Mouse (Mus musculus) forebrain, embryonic 10.5 days (tissue): ENCODE results near the gene Dner. TPM values are rescaled to one million over a fixed set of nuclear protein-coding genes. Genes with fewer than 3 reads are reported as not detected.

Source experiments
- DNase-seq: peaks from one replicate; pipeline ENCODE4 v3.0.0-alpha.2; 2017; ENCODE audit warnings: low spot score; ENCODE audit errors: extremely low spot score
- H3K27ac ChIP-seq: fragments of 300-500 bp; sonication (generic); 2 replicates; pipeline ENCODE4 v1.5.1; 2016; ENCODE audit warnings: mild to moderate bottlenecking
- H3K27me3 ChIP-seq: fragments of 300-500 bp; sonication (generic); 2 replicates; pipeline ENCODE4 v1.6.1; 2016; ENCODE audit warnings: mild to moderate bottlenecking; ENCODE audit not compliant: poor library complexity, severe bottlenecking
- H3K36me3 ChIP-seq: fragments of 300-500 bp; sonication (generic); replicated peaks from 2 replicates; pipeline ENCODE4 v1.6.1; 2016; ENCODE audit warnings: mild to moderate bottlenecking, moderate library complexity
- H3K4me1 ChIP-seq: fragments of 300-500 bp; sonication (generic); 2 replicates; pipeline ENCODE4 v1.6.1; 2016
- H3K4me3 ChIP-seq: fragments of 300-500 bp; sonication (generic); 2 replicates; pipeline ENCODE4 v1.5.1; 2016; ENCODE audit warnings: mild to moderate bottlenecking, moderate library complexity
- H3K9me3 ChIP-seq: fragments of 300-500 bp; sonication (generic); 2 replicates; pipeline ENCODE4 v1.6.1; 2016; ENCODE audit warnings: mild to moderate bottlenecking, moderate library complexity
- WGBS: fragments of 180-500 bp; shearing (Covaris S2); methylation state at CpG from one replicate; pipeline ENCODE4 v1.1.7; 2016; 5-methylcytosine and 5-hydroxymethylcytosine counted together
- polyA plus RNA-seq: library from polyadenylated mRNA; unstranded; fragments of >200 nt; fragmentation: Nextera tagmentation; extraction: Ambion mirVana; gene quantifications from 2 replicates; pipeline ENCODE4 v1.2.1, GENCODE M21; 2016

Gene Dner
- polyA plus RNA-seq, 1 experiment from 2014 or later: 8.3 TPM

DNA sequence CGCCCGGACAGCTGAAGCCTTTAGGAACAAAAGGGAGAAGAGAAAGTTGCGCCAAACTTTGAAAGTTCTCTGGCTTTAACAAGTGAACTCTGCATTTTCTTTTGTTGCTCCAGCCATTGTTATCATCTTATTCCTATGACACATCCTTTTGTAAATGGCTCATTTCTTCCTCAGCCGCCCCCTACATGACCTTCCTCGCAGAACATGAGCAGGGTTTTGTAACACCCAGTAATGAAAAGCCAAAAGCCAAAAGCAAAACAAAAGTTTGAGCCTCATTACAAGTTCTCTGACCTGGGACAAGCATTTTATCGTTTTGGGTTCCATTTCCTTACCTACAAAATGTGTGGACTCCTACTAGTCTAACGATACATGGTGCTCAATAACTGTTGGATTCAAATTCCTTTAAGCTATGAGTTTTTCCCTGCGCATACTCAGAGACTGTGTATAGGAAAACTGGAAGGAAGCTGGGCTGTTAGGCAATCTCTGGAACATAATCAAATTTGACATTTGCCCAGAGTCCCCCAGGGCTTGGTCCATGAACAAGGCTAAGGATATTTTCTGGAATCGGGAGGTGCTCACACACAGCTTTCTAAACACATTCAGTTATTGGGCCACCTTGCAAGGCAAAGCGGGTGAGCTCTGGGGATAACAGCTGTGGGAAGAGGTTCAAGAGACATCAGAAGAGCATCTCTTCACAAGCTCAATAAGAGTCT lies 246.3 kb downstream of the Dner start:
- H3K4me1 ChIP-seq: no peaks in the 10 kb centered on the region
- no peak for DNase-seq
- 88% methylated on average over 10 of the region's 10 CpGs for WGBS

DNA sequence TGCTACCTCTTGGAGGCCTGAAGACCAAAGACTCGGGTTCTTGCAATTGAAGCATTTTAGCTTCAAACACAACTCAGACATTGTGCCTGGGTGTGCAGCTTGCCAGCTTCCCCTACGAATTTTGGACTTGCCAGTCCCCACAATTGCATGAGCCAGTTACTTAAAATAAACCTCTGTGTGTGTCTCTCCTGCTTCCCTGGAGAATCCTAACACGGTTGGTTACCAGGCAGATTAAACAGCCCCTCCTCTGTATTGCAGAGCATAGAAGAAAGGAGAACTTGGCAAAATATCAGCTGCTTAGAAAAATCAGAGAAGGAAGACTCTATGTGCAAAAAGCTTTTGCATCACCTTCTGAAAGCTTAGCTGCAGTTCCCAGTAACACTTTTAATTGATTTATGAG lies 252.4 kb downstream of the Dner start:
- WGBS: 78% methylated on average over 3 of the region's 3 CpGs
- Histone ChIP-seq H3K27me3 (no peaks in the 10 kb centered on the region), H3K4me3 (no peak overlapping the region), H3K27ac (no peak overlapping the region), H3K4me1 (no peaks in the 10 kb centered on the region), H3K9me3 (no peaks in the 10 kb centered on the region), H3K36me3 (no peaks in the 10 kb centered on the region)
- no peak for DNase-seq

More for the DNA sequence above, 246.3 kb downstream of the Dner start:
- no peak overlapping the region for H3K4me3 ChIP-seq
- no peaks in the 10 kb centered on the region for H3K36me3 ChIP-seq
- no peaks in the 10 kb centered on the region for H3K9me3 ChIP-seq
- no peaks in the 10 kb centered on the region for H3K27me3 ChIP-seq
- no peak overlapping the region for H3K27ac ChIP-seq

DNA sequence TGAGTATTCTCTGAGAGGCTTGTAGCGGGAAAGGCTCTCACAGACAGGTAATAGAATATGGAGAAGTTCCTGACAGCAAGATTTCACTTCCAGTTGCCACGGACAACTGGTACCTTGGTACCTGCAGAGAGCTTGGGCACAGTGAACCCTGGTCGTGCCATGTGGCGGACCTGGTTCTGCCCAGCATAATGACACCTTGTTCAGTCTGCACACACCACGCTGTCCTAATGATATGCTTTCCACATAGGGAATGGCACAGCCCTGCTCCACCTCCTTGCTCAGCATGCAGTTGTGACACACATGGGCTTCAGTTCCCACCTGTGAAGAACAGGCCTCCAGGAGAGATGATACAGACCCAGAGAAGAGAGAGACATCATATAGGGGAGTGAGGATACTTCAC lies 253.0 kb downstream of the Dner start:
- H3K27ac ChIP-seq: no peak overlapping the region
- no peaks in the 10 kb centered on the region for H3K27me3 ChIP-seq
- H3K4me3 ChIP-seq: no peak overlapping the region
- DNase-seq: no peak
- whole genome bisulfite sequencing: 92% methylated on average over 5 of the region's 5 CpGs
- no peaks in the 10 kb centered on the region for H3K36me3 ChIP-seq
- H3K9me3 ChIP-seq: no peaks in the 10 kb centered on the region
- no peaks in the 10 kb centered on the region for H3K4me1 ChIP-seq

DNA sequence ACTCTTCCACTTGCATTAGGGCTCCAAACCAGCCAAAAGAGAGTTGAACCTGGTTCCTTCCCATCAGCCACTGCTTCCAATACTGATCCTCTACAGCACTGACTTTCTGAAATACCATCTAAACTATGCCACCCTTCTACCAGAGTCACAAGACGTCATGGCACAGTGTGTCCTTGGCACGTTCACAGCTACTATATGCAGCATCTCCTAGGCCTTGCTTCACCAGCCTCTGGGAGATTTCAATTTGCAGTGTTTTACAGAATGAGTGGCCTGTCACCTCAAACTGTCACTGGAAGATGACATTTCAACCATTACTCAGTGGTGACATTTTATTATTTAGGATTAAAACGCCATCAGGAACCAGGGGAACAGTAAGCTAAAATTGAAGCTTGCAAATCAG lies 254.6 kb downstream of the Dner start:
- no peak for DNase-seq
- no peaks in the 10 kb centered on the region for H3K27me3 ChIP-seq
- H3K4me3 ChIP-seq: no peak overlapping the region
- no peaks in the 10 kb centered on the region for H3K9me3 ChIP-seq
- no peaks in the 10 kb centered on the region for H3K36me3 ChIP-seq
- WGBS: 94% methylated on average over 3 of the region's 3 CpGs
- H3K27ac ChIP-seq: no peak overlapping the region
- H3K4me1 ChIP-seq: no peaks in the 10 kb centered on the region

DNA sequence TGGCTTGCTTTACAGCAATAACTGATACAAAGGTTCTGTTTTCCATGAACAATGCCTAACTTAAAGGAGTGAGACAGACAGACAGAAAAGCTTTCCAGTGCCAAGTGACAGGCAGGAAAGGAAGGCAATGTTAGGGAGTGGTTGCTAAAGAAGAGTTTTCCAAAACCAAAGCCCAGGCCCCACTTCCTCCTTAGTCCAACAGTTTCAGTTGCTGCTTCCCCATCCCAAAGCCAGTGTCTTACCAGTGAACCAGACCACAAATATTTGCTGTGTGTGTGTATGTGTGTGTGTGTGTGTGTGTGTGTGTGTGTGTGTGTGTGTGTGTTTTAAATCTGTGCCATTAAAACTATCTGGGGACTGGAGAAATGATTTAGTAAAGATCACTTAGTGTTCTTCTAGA lies 258.5 kb downstream of the Dner start:
- DNase-seq: no peak
- Histone ChIP-seq H3K27me3 (no peaks in the 10 kb centered on the region), H3K4me3 (no peak overlapping the region), H3K27ac (no peak overlapping the region), H3K4me1 (no peaks in the 10 kb centered on the region), H3K36me3 (no peaks in the 10 kb centered on the region), H3K9me3 (no peaks in the 10 kb centered on the region)

DNA sequence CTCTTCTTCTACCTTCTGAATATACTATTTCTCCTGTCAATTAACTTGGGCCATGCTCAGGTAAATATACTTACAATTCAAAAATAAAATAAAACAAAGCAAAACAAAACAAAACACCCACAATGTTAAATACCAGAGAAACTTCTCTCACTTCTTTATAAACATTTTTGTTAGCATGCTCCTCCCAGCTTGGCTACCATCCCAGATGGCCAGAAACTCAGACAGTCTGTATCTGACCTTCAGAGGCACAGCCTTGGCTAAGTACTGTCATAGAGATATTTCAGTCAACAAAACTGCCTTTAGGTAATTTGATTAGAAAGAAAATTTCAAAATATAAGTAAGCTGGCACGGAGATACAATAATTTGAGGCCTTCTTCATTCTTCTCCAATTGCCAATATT lies 259.7 kb downstream of the Dner start:
- Histone ChIP-seq H3K4me1 (no peaks in the 10 kb centered on the region), H3K36me3 (no peaks in the 10 kb centered on the region), H3K4me3 (no peak overlapping the region), H3K9me3 (no peaks in the 10 kb centered on the region), H3K27me3 (no peaks in the 10 kb centered on the region), H3K27ac (no peak overlapping the region)
- WGBS: 74% methylated on average over 1 of the region's 1 CpGs
- no peak for DNase-seq

DNA sequence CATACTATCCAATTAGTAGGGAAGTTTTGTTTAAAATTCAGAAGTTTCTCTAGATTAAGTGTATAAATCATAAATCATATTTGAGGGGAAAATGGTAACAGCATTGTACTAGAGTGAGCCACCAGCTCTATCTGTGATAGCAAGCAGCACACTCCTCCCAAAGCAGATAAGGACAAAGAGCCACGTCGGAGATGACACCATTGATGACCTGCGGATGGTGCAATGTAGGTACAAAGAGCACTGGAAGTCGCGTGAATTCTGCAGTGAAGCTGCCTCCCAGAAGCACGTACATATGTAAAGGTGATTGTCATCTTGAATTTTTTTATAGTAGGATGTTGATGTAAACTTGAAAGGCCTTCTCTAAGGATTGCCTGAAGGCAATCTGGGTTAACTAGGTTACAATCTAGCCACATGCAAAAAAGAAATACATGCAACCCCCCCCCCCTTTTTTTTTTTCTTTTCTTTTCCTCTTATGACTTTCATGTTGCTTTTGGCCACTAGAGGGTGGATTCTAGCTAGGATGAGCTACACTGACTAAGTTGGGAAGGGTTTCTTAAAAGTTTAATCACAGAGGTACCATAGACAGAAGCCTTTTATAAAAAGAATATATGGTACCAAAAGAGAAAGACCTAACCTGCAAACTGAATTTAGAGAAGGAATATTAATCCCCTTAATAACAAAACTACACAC lies 262.6 kb downstream of the Dner start:
- Histone ChIP-seq H3K4me3 (no peak overlapping the region), H3K4me1 (no peaks in the 10 kb centered on the region), H3K27ac (no peak overlapping the region), H3K36me3 (no peaks in the 10 kb centered on the region), H3K27me3 (no peaks in the 10 kb centered on the region), H3K9me3 (no peaks in the 10 kb centered on the region)
- WGBS: 83% methylated on average over 6 of the region's 6 CpGs
- DNase-seq: no peak

DNA sequence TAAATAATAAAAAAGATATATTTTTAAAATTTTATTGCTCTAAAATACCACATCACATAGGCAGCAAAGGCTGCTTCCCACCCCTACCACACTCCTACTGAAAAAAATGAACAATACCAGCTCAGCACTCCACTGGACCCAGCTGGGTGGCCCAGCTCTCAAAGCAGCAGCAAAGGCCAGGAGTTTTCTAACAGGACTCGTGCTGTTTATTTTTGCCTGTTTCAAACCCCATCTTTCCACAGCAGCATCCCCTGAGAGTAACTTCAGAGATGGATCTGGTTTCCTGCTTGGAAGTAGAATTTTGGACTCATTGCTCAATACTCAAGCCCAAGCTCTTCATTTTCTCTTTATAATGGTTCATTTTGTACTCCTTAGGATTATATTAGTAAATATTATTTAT lies 263.7 kb downstream of the Dner start:
- Histone ChIP-seq H3K4me3 (no peak overlapping the region), H3K4me1 (no peaks in the 10 kb centered on the region), H3K27me3 (no peaks in the 10 kb centered on the region), H3K9me3 (no peaks in the 10 kb centered on the region), H3K27ac (no peak overlapping the region), H3K36me3 (no peaks in the 10 kb centered on the region)
- DNase-seq: no peak
- WGBS: 79% methylated on average over 1 of the region's 1 CpGs

DNA sequence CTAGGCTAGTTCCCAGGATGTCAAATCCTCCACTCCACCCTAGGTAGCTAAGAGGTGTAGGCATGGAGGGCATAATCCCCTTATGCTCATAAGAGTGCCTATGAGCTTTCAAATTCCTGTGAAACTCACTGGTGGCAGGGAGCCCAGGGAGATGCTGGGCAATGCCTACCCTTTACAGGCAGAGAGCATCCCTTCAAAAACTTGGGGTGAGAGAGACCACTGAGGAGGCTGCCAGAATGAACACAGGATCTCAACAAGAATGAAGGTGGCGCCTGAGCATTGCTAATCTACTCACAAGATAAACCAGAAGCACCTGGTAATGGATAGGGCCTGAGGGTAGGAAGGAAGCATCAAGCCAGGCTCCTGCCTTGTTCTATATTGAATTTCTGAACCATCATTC lies 267.7 kb downstream of the Dner start:
- Histone ChIP-seq H3K4me1 (no peaks in the 10 kb centered on the region), H3K27me3 (no peaks in the 10 kb centered on the region), H3K4me3 (no peak overlapping the region), H3K27ac (no peak overlapping the region), H3K36me3 (no peaks in the 10 kb centered on the region), H3K9me3 (no peaks in the 10 kb centered on the region)
- peak; percentile 1 for DNase-seq
- WGBS: 86% methylated on average over 1 of the region's 1 CpGs

DNA sequence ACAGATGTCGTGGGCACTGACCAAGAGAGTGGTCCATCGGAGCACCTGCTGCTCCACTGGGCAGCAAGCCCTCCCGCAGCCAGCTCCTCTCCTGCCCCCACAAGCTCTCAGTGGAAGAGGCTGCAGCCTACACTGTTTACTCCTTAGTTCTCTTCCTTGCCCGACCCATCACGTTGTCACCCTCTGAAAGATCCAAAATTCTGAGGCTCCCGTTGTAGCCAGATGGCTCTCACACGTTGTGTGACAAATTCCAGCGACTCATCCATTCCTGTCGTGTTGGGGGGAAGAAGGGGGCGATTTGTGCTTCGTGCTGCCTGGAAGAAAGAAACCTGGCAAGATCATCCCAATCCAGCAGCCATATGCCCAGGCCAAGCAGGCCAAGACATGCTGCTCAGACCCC lies 268.3 kb downstream of the Dner start:
- Histone ChIP-seq H3K36me3 (no peaks in the 10 kb centered on the region), H3K4me3 (no peak overlapping the region), H3K9me3 (no peaks in the 10 kb centered on the region), H3K27ac (no peak overlapping the region), H3K27me3 (no peaks in the 10 kb centered on the region), H3K4me1 (no peaks in the 10 kb centered on the region; the same call in 1 of the 2 replicates)
- 90% methylated on average over 11 of the region's 11 CpGs for WGBS
- DNase-seq: no peak

DNA sequence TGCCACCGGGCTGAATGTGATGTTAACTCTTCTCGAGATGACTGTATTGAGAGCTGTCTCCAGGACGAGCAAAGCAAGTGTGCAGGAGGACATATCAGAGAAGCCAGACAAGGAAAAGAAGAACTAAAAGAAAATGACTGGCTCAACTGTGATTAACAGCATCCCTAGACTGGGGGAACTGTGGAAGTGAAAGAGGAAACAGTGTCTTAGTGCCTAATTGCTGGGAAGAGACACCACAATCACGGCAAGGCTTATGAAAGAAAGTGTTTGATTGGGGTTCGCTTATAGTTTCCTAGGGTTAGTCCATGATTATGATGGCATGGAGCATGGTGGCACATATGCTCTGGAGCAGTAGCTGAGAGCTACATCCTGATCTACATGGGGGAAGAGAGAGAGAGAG lies 269.3 kb downstream of the Dner start:
- DNase-seq: no peak
- no peaks in the 10 kb centered on the region for H3K27me3 ChIP-seq
- no peak overlapping the region for H3K27ac ChIP-seq
- no peaks in the 10 kb centered on the region for H3K9me3 ChIP-seq
- H3K36me3 ChIP-seq: no peaks in the 10 kb centered on the region
- WGBS: 89% methylated on average over 5 of the region's 5 CpGs
- peaks cover 4% of the 10 kb centered on the region; the same call in 1 of the 2 replicates for H3K4me1 ChIP-seq
- H3K4me3 ChIP-seq: no peak overlapping the region

DNA sequence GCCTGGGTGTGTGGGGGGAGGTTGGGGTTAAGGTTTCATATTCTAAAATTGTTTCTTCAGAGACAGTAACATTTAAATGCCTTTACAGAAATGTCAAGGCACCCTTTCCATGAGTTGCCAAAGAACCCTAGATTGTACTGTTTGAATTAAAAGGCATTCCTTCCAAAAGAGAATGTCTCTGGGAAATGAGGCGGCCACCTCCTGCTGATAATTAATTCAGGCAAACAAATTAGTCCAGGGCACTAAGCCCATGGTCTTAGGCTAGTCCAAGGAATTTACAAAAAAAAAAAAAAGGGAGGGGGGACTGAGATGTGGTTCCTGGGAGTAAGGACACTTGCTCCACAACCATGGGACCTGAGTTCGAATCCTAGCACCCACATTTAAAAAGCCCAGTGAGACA lies 273.1 kb downstream of the Dner start:
- H3K4me1 ChIP-seq: peaks cover 19% of the 10 kb centered on the region
- DNase-seq: peak; percentile 11
- H3K27me3 ChIP-seq: no peaks in the 10 kb centered on the region
- WGBS: 43% methylated on average over 2 of the region's 2 CpGs
- no peaks in the 10 kb centered on the region for H3K36me3 ChIP-seq
- no peak overlapping the region for H3K27ac ChIP-seq
- no peak overlapping the region for H3K4me3 ChIP-seq
- no peaks in the 10 kb centered on the region for H3K9me3 ChIP-seq

DNA sequence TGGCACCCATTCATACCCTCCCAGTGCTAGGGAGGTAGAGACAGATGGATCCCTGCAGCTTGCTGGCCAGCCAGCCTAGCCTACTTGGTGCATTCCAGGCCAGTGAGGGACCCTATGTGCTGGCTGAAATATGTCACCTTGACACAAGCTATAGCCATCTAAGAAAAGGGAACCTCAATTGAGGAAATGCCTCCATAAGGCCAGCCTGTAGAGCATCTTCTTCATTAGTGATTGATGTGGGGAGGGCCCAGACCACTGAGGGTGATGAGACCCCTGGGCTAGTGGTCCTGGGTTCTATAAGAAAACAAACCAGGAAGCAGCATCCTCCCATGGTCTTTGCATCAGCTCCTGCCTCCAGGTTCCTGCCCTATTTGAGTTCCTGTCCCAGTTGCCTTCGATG lies 274.2 kb downstream of the Dner start:
- Histone ChIP-seq H3K4me1 (peaks cover 29% of the 10 kb centered on the region), H3K4me3 (no peak overlapping the region), H3K27ac (no peak overlapping the region), H3K27me3 (no peaks in the 10 kb centered on the region), H3K9me3 (no peaks in the 10 kb centered on the region), H3K36me3 (no peaks in the 10 kb centered on the region)
- WGBS: 88% methylated on average over 1 of the region's 1 CpGs
- peak; percentile 7 for DNase-seq
